Mouse (Mus musculus): ENCODE measurements at regions not wholly inside any gene's neighbourhood (a gene's known extent, or its start where the extent isn't known, plus 50 kb on each side); places are given as distances from the start of the nearest gene placed in this dataset.

DNA sequence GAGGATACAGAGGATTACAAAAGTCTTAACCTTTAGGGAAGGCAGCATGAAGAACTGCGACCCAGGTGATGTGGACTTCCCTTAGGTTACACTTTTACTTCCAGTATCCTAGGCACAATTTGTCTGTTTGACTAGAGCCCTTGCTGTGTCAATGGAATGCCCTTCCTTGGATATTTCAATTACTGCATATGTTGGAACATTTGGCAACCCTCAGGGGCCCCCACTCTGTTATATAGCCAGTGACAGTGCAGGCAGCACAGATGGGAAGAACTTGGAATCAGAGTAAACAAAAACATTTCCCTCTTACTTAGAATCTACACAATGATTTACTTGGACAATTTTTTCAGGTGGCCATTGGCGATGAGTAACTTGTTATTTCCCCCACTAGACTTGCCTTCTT lies 82.4 kb downstream of the Izumo3 start:
- DNase-seq (ENCODE audit: low spot score) = no peak

DNA sequence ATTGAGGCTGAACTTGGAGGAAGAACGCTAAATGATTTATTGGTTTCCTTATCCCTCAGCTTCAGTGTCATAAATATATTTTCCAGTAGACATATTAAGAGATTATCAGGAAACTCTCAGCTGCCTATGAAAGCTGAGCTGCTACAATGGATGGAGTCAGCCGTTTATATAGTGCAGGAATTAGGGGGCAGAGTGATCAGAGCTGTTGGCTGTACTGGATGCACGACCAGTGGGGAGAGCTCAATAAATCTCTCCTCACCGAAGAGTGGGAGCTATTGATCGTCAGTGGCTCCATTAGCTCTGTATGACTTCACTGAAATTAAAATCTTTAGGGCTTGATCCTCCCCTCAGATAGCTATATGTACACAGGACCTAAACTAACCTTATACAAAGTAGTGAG lies 86.1 kb downstream of the Izumo3 start:
- no peak for DNase-seq (ENCODE audit: low spot score)

DNA sequence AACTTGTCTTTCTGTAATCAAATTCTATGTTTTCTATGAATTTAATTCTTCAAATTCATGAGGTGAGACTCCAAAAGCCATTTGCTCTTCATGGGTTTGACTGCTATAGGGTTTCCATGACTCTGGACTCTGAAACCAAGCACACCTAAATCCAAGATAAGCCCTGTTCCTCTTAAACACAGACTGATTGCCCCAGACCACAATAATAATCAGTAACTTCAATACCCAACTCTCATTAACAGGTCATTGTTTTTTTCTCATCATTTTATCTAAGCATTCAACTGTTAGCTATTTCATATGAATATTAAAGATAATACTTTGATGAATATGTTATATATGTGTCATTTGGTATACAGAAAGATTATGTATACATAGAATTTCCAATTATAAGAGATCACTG lies 92.1 kb downstream of the Izumo3 start:
- no peak for DNase-seq (ENCODE audit: low spot score)

DNA sequence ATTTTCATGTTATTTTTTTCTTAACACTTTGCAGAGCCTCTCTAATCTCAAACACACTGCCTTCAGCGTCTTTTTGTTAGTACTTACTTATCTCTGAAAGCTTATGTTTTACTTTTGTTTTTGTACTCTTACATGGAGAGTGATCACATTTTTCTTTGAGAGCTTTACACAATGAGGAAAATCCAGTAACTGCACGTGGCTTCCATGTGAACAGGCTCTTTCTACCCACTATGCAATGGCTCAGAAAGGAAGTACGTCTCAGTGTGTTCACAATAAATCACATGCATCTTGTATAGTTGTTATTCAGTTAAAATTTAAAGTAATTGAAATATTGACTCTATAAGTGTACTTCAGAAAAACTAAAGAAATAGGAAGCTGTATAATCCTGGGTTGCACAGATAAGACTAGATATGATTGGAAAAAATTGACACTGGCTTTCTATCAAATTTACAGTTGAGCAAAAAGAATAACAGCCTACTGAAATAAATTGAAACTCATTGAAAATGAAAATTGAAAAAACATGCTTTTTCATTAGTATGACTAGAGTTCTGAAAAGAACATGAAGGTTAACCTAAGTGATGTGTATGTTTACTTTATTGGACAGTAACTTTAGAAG lies 122.4 kb downstream of the Izumo3 start:
- no peak for DNase-seq (ENCODE audit: low spot score)

DNA sequence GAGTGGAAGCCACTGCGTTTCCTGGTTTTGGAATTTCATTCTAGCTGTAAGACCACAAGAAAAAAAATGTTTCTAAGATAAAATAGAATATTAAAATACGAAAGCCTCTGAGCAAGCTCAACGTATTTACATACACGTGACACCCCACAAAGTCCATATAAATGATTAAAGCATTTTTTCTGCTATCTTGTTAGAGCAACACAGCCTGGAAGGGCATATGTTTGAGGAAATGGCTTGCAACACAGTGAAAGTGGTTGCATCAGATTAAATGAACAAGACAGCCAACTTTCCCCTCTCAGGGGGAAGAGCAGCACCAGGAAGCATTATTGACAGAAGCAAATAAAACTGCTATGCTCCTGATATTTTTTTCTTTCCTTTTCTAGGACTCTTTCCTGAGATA lies 146.8 kb downstream of the Izumo3 start:
- DNase-seq (ENCODE audit: low spot score) = peak; percentile 29

DNA sequence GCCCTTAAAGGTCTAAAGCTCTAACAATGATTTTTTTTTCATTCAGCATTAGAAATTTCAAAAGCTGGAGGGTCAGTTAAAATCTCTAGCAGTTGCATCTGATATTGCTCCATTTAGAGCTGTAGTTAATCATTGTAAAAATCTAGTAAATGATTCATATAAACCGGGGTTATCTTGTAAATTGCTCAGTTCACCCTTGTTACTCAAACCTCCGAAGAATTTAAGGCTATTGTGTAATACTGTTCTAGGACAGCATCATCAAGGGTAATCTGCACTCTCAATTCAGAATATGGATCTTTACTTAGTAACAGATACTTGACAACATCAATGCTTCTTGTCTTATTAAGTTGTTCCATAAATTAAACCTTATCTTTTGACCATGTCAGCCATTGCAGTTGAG lies 157.7 kb downstream of the Izumo3 start:
- DNase-seq (ENCODE audit: low spot score) = no peak

Measured in adipocyte (in vitro differentiated cells).